Mouse (Mus musculus) hindbrain, embryonic 11.5 days (tissue): ENCODE data around the gene Arid1b. TPM values are rescaled to one million over a fixed set of nuclear protein-coding genes. Genes with fewer than 3 reads are reported as not detected.

Source experiments
- ATAC-seq: fragments of 200-750 bp; cut with Nextera tagmentation; 2 replicates; pipeline ENCODE4 v1.8.0; 2017; ENCODE audit warnings: mild to moderate bottlenecking, moderate TSS enrichment, moderate library complexity; ENCODE audit not compliant: low FRiP score
- DNase-seq: peaks from one replicate; pipeline ENCODE4 v3.0.0-alpha.2; 2015; ENCODE audit warnings: low spot score
- H3K27ac ChIP-seq: fragments of 300-500 bp; sonication (generic); 2 replicates; pipeline ENCODE4 v1.5.1; 2014; ENCODE audit warnings: mild to moderate bottlenecking, low read depth, low read length
- H3K27me3 ChIP-seq: fragments of 300-500 bp; sonication (generic); 2 replicates; pipeline ENCODE4 v1.6.1; 2014; ENCODE audit warnings: mild to moderate bottlenecking, low read length, moderate library complexity, mixed read lengths; ENCODE audit not compliant: control insufficient read depth, insufficient read depth
- H3K36me3 ChIP-seq: fragments of 300-500 bp; sonication (generic); 2 replicates; pipeline ENCODE4 v1.6.1; 2014; ENCODE audit warnings: mild to moderate bottlenecking, low read length, moderate library complexity, mixed read lengths; ENCODE audit not compliant: control insufficient read depth, insufficient read depth
- H3K4me1 ChIP-seq: fragments of 300-500 bp; sonication (generic); replicated peaks from 2 replicates; pipeline ENCODE4 v1.6.1; 2014; ENCODE audit warnings: low read length, mixed read lengths; ENCODE audit not compliant: control insufficient read depth, insufficient read depth
- H3K4me2 ChIP-seq: fragments of 300-500 bp; sonication (generic); replicated peaks from 2 replicates; pipeline ENCODE4 v1.6.1; 2014; ENCODE audit warnings: mild to moderate bottlenecking, low read depth, low read length
- H3K4me3 ChIP-seq: fragments of 300-500 bp; sonication (generic); 2 replicates; pipeline ENCODE4 v1.5.1; 2014; ENCODE audit warnings: low read depth, low read length
- H3K9ac ChIP-seq: fragments of 300-500 bp; sonication (generic); 2 replicates; pipeline ENCODE4 v1.6.1; 2014; ENCODE audit warnings: low read depth, low read length
- H3K9me3 ChIP-seq: fragments of 300-500 bp; sonication (generic); 2 replicates; pipeline ENCODE4 v1.6.1; 2016; ENCODE audit warnings: low read length; ENCODE audit not compliant: control insufficient read depth
- WGBS: fragments of 180-500 bp; shearing (Covaris S2); extraction: QIAGEN DNeasy Blood & Tissue Kit; methylation state at CpG from one replicate; pipeline ENCODE4 v1.1.7; 2014; 5-methylcytosine and 5-hydroxymethylcytosine counted together
- polyA plus RNA-seq: library from polyadenylated mRNA; unstranded; fragments of >200 nt; fragmentation: Nextera tagmentation; extraction: Ambion mirVana; gene quantifications from 2 replicates; pipeline ENCODE4 v1.2.1, GENCODE M21; 2014

The Arid1b gene
- polyA plus RNA-seq, 1 experiment from 2014 or later, result 18.6 TPM

GRCm38 (mm10) chr17:4997968-4998367, 3.8 kb downstream of the Arid1b start:
- ATAC-seq, result no peak
- Histone ChIP-seq H3K4me1 (peaks cover 4% of the 10 kb centered on the region), H3K9me3 (no peaks in the 10 kb centered on the region), H3K9ac (no peak overlapping the region), H3K27ac (no peak overlapping the region), H3K36me3 (no peaks in the 10 kb centered on the region), H3K4me2 (no peak overlapping the region; the same call in 1 of the 2 replicates), H3K4me3 (0 out of 2 replicates have a peak overlapping the region, but pooled peaks have one; percentile 16), H3K27me3 (no peaks in the 10 kb centered on the region)
- WGBS, result 55% methylated on average over 3 of the region's 3 CpGs
- DNase-seq, result no peak

- Histone ChIP-seq H3K4me2 (no peak overlapping the region), H3K9ac (no peak overlapping the region), H3K4me1 (peaks cover 5% of the 10 kb centered on the region), H3K9me3 (no peaks in the 10 kb centered on the region), H3K4me3 (no peak overlapping the region), H3K27ac (no peak overlapping the region), H3K27me3 (no peaks in the 10 kb centered on the region), H3K36me3 (no peaks in the 10 kb centered on the region)
- DNase-seq (no peak), ATAC-seq (no peak)
- WGBS, result 80% methylated on average over 1 of the region's 1 CpGs
These were observed 5.1 kb downstream of the Arid1b start for GRCm38 (mm10) chr17:4999256-4999655.

DNA sequence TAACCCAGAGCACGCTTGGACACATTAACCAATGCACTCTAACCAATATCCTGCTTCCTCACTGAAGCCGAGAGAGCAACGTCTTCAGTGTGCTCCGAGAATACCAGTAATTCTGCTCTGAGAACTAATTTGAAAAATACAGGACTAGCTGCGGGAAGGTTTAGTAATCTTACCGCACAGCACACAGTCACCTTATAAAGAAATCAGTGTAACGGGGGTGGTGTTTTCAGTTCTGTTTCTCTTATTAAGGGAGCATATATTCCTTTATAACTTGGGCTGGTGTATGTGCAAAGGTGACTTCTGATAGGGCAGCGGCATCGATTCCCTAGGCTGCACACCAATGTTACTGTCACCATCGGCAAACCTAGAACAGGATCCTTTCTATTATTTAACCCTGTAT, 5.9 kb downstream of the Arid1b start:
- DNase-seq (no peak), ATAC-seq (no peak)
- Histone ChIP-seq H3K9ac (no peak overlapping the region), H3K4me3 (no peak overlapping the region), H3K27me3 (no peaks in the 10 kb centered on the region), H3K4me2 (peak overlapping the region; percentile 18), H3K4me1 (peaks cover 12% of the 10 kb centered on the region), H3K36me3 (no peaks in the 10 kb centered on the region), H3K27ac (no peak overlapping the region), H3K9me3 (no peaks in the 10 kb centered on the region)
- WGBS, result 69% methylated on average over 10 of the region's 10 CpGs

- Histone ChIP-seq H3K9ac (no peak overlapping the region), H3K27me3 (no peaks in the 10 kb centered on the region), H3K36me3 (no peaks in the 10 kb centered on the region), H3K27ac (no peak overlapping the region), H3K4me2 (no peak overlapping the region), H3K9me3 (no peaks in the 10 kb centered on the region), H3K4me3 (no peak overlapping the region), H3K4me1 (peaks cover 14% of the 10 kb centered on the region)
- 51% methylated on average over 7 of the region's 7 CpGs for whole genome bisulfite sequencing
- ATAC-seq (no peak), DNase-seq (no peak)
These were observed 6.7 kb downstream of the Arid1b start for GRCm38 (mm10) chr17:5000871-5001270.

GRCm38 (mm10) chr17:5001531-5002131, 7.5 kb downstream of the Arid1b start:
- WGBS, result 32% methylated on average over 9 of the region's 9 CpGs
- no peak overlapping the region for H3K9ac ChIP-seq
- no peaks in the 10 kb centered on the region for H3K9me3 ChIP-seq
- peaks cover 17% of the 10 kb centered on the region for H3K4me1 ChIP-seq
- H3K4me3 ChIP-seq, result no peak overlapping the region
- no peak for ATAC-seq
- no peak overlapping the region for H3K27ac ChIP-seq
- H3K4me2 ChIP-seq, result no peak overlapping the region
- no peaks in the 10 kb centered on the region for H3K27me3 ChIP-seq
- no peaks in the 10 kb centered on the region for H3K36me3 ChIP-seq
- no peak for DNase-seq

DNA sequence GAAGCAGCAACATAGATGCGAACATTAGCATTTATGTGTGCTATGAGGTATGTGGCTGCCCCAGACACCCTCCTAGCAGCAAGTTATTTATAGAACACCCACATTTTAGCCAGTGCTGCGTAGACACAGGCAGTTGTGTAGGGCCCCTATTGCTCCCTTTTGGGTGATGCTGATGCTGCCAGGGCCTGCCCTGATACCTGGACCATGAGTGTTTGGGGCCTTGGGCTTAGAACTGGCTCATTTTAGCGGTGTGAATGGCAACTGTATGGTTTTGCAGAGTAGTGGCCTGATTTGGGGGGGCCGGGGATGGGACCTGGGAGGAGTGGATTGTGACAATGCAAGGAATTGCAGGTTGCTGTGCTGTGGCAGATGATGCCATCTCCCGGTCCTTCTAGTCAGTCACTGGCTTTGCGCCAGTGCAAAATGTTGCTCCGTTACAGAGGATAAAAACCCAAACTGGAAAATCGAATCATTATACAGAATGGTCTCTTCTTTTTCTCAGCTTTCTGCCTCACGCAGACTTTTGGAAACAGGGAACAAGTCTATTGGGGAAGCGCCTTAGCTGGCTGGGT, 8.9 kb downstream of the Arid1b start:
- Histone ChIP-seq H3K4me1 (peaks cover 25% of the 10 kb centered on the region), H3K4me2 (no peak overlapping the region), H3K36me3 (no peaks in the 10 kb centered on the region), H3K27ac (no peak overlapping the region), H3K9ac (no peak overlapping the region), H3K9me3 (no peaks in the 10 kb centered on the region), H3K4me3 (no peak overlapping the region), H3K27me3 (no peaks in the 10 kb centered on the region)
- ATAC-seq (no peak), DNase-seq (no peak)
- 87% methylated on average over 10 of the region's 10 CpGs for WGBS

- Histone ChIP-seq H3K4me3 (no peak overlapping the region), H3K27me3 (no peaks in the 10 kb centered on the region), H3K36me3 (no peaks in the 10 kb centered on the region), H3K4me2 (no peak overlapping the region), H3K27ac (no peak overlapping the region), H3K4me1 (peaks cover 35% of the 10 kb centered on the region), H3K9ac (no peak overlapping the region), H3K9me3 (no peaks in the 10 kb centered on the region)
- ATAC-seq (no peak), DNase-seq (no peak)
- WGBS, result 59% methylated on average over 8 of the region's 8 CpGs
These were observed 10.1 kb downstream of the Arid1b start for GRCm38 (mm10) chr17:5004266-5004665.

DNA sequence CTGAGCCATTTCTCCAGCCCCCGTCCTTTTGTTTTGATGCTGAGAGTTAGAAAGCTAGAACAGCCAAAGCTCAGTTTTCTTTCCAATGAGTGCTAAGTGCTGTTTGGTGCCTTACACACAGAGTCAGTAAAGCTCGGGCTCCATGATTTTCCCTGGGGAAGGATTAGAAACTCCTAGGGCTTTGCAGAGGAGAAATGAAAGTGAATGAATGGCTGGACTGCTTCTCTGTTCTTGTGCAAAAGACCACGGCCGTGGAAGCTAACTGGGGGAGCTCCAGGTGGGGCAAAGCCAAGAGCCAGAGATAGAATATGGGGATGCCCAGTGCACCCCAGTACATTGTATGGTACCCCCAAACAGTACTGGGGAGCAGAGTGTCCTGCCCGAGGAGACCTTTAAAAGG, 10.6 kb downstream of the Arid1b start:
- no peak overlapping the region for H3K4me2 ChIP-seq
- peaks cover 39% of the 10 kb centered on the region for H3K4me1 ChIP-seq
- H3K36me3 ChIP-seq, result no peaks in the 10 kb centered on the region
- H3K9ac ChIP-seq, result no peak overlapping the region
- 56% methylated on average over 5 of the region's 5 CpGs for WGBS
- no peak overlapping the region for H3K4me3 ChIP-seq
- DNase-seq (no peak), ATAC-seq (no peak)
- no peaks in the 10 kb centered on the region for H3K9me3 ChIP-seq
- no peaks in the 10 kb centered on the region for H3K27me3 ChIP-seq
- H3K27ac ChIP-seq, result no peak overlapping the region

DNA sequence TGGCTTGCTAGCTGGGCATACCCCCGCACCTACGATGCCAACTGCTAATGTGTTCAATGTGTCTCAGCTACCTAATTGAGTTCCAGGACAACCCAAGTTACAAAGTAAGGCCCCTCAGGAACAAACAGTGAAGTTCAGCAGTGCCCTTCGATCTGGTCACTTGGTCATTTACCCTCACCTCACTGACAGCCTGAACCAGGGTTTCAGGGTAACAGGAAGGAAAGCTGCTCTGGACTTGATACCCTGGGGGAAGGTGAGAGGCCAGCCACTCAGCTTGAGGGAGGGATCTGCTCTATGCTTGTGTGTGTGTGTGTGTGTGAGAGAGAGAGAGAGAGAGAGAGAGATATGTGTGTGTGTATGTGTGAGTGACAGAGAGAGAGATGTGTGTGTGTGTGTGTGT, 11.2 kb downstream of the Arid1b start:
- 79% methylated on average over 3 of the region's 3 CpGs for WGBS
- DNase-seq (no peak), ATAC-seq (no peak)
- H3K4me2 ChIP-seq, result no peak overlapping the region
- no peaks in the 10 kb centered on the region for H3K9me3 ChIP-seq
- H3K36me3 ChIP-seq, result no peaks in the 10 kb centered on the region
- no peaks in the 10 kb centered on the region for H3K27me3 ChIP-seq
- H3K9ac ChIP-seq, result no peak overlapping the region
- H3K4me1 ChIP-seq, result peaks cover 39% of the 10 kb centered on the region
- no peak overlapping the region for H3K27ac ChIP-seq
- H3K4me3 ChIP-seq, result no peak overlapping the region
